Mouse (Mus musculus) embryo, embryonic 10 days (tissue): Measurements from ENCODE around the gene Slit3.

Experiments used
- DNase-seq: peaks from one replicate; pipeline ENCODE4 v3.0.0-alpha.2; 2015; ENCODE audit warnings: low spot score

The Slit3 gene

GRCm38 (mm10) chr11:35466701-35467100, 345.7 kb downstream of the Slit3 start:
- no peak for DNase-seq

- DNase-seq = no peak
Measured at GRCm38 (mm10) chr11:35468847-35469246, 347.8 kb downstream of the Slit3 start.

- DNase-seq = no peak
Measured at GRCm38 (mm10) chr11:35469940-35470339, 348.9 kb downstream of the Slit3 start.

GRCm38 (mm10) chr11:35470853-35471252, 349.8 kb downstream of the Slit3 start:
- DNase-seq = no peak

- no peak for DNase-seq
Measured at GRCm38 (mm10) chr11:35472842-35473616, 352.0 kb downstream of the Slit3 start.

GRCm38 (mm10) chr11:35473617-35473996, 352.6 kb downstream of the Slit3 start:
- DNase-seq = peak; percentile 37

- DNase-seq = peak; percentile 59
Measured at GRCm38 (mm10) chr11:35480146-35480545, 359.1 kb downstream of the Slit3 start.

- DNase-seq = no peak
Measured at GRCm38 (mm10) chr11:35481611-35482363, 360.8 kb downstream of the Slit3 start.

GRCm38 (mm10) chr11:35487966-35488365, 366.9 kb downstream of the Slit3 start:
- no peak for DNase-seq

- no peak for DNase-seq
Measured at GRCm38 (mm10) chr11:35491701-35492100, 370.7 kb downstream of the Slit3 start.

- no peak for DNase-seq
Measured at GRCm38 (mm10) chr11:35496874-35497273, 375.9 kb downstream of the Slit3 start.

- no peak for DNase-seq
Measured at GRCm38 (mm10) chr11:35497961-35498360, 376.9 kb downstream of the Slit3 start.

- peak; percentile 50 for DNase-seq
Measured at GRCm38 (mm10) chr11:35502128-35502527, 381.1 kb downstream of the Slit3 start.

GRCm38 (mm10) chr11:35504051-35504450, 383.0 kb downstream of the Slit3 start:
- peak; percentile 54 for DNase-seq

- peak; percentile 41 for DNase-seq
Measured at GRCm38 (mm10) chr11:35504916-35505315, 383.9 kb downstream of the Slit3 start.

GRCm38 (mm10) chr11:35505316-35505715, 384.3 kb downstream of the Slit3 start:
- no peak for DNase-seq

- peak; percentile 94 for DNase-seq
Measured at GRCm38 (mm10) chr11:35505817-35506216, 384.8 kb downstream of the Slit3 start.

GRCm38 (mm10) chr11:35507781-35508390, 386.9 kb downstream of the Slit3 start:
- peak; percentile 39 for DNase-seq

GRCm38 (mm10) chr11:35512686-35513085, 391.7 kb downstream of the Slit3 start:
- DNase-seq = peak; percentile 67

GRCm38 (mm10) chr11:35513343-35513742, 392.3 kb downstream of the Slit3 start:
- peak; percentile 55 for DNase-seq

GRCm38 (mm10) chr11:35522802-35523452, 401.9 kb downstream of the Slit3 start:
- DNase-seq = peak; percentile 58

GRCm38 (mm10) chr11:35523773-35524172, 402.7 kb downstream of the Slit3 start:
- DNase-seq = peak; percentile 65
